Mouse (Mus musculus): Measurements from ENCODE around the gene Slc22a13. TPM values are rescaled to one million over a fixed set of nuclear protein-coding genes. Genes with fewer than 3 reads are reported as not detected.

Gene Slc22a13
- polyA plus RNA-seq, 1 experiment from 2014 or later: not detected

- H3K36me3 ChIP-seq (ENCODE audit: control insufficient read depth, insufficient read depth, low read length): no peaks in the 10 kb centered on the region
These were observed 29.6 kb downstream of the Slc22a13 start for GRCm38 (mm10) chr9:119179292-119179691.

GRCm38 (mm10) chr9:119167608-119168007 is 41.3 kb downstream of the Slc22a13 start:
- Histone ChIP-seq H3K4me3 (ENCODE audit: low read length) (no peak overlapping the region), H3K4me1 (ENCODE audit: control insufficient read depth, insufficient read depth, low read depth, low read length) (no peaks in the 10 kb centered on the region), H3K27me3 (replicated peaks; ENCODE audit: control insufficient read depth, insufficient read depth, low read length) (no peaks in the 10 kb centered on the region), H3K9me3 (ENCODE audit: control insufficient read depth, low read length) (no peaks in the 10 kb centered on the region), H3K9ac (ENCODE audit: low read depth, low read length) (no peak overlapping the region), H3K4me2 (ENCODE audit: low read length) (no peak overlapping the region), H3K36me3 (ENCODE audit: control insufficient read depth, insufficient read depth, low read length) (no peaks in the 10 kb centered on the region), H3K27ac (ENCODE audit: low read depth, low read length) (no peak overlapping the region)
- WGBS: 98% methylated on average over 2 of the region's 2 CpGs
- ATAC-seq: no peak

More at GRCm38 (mm10) chr9:119179292-119179691, 29.6 kb downstream of the Slc22a13 start:
- Histone ChIP-seq H3K27me3 (replicated peaks; ENCODE audit: control insufficient read depth, insufficient read depth, low read length) (no peaks in the 10 kb centered on the region), H3K4me1 (ENCODE audit: control insufficient read depth, insufficient read depth, low read depth, low read length) (peaks cover 4% of the 10 kb centered on the region; the same call in 1 of the 2 replicates), H3K9me3 (ENCODE audit: control insufficient read depth, low read length) (no peaks in the 10 kb centered on the region), H3K9ac (ENCODE audit: low read depth, low read length) (no peak overlapping the region), H3K27ac (ENCODE audit: low read depth, low read length) (no peak overlapping the region), H3K4me2 (ENCODE audit: low read length) (no peak overlapping the region), H3K4me3 (ENCODE audit: low read length) (no peak overlapping the region)
- WGBS: 88% methylated on average over 11 of the region's 11 CpGs
- ATAC-seq: no peak

- no peaks in the 10 kb centered on the region for H3K36me3 ChIP-seq (ENCODE audit: control insufficient read depth, insufficient read depth, low read length)
- H3K4me1 ChIP-seq (ENCODE audit: control insufficient read depth, insufficient read depth, low read depth, low read length): no peaks in the 10 kb centered on the region
- H3K9me3 ChIP-seq (ENCODE audit: control insufficient read depth, low read length): no peaks in the 10 kb centered on the region
- H3K9ac ChIP-seq (ENCODE audit: low read depth, low read length): no peak overlapping the region
- H3K4me3 ChIP-seq (ENCODE audit: low read length): no peak overlapping the region
- ATAC-seq: no peak
- H3K27me3 ChIP-seq (replicated peaks; ENCODE audit: control insufficient read depth, insufficient read depth, low read length): no peaks in the 10 kb centered on the region
- WGBS: 96% methylated on average over 6 of the region's 6 CpGs
- no peak overlapping the region for H3K27ac ChIP-seq (ENCODE audit: low read depth, low read length)
- H3K4me2 ChIP-seq (ENCODE audit: low read length): no peak overlapping the region
These were observed 43.4 kb downstream of the Slc22a13 start for GRCm38 (mm10) chr9:119165548-119165947.

GRCm38 (mm10) chr9:119164743-119165142 is 44.2 kb downstream of the Slc22a13 start:
- WGBS: 89% methylated on average over 7 of the region's 7 CpGs
- no peak for ATAC-seq
- H3K27me3 ChIP-seq (replicated peaks; ENCODE audit: control insufficient read depth, insufficient read depth, low read length): no peaks in the 10 kb centered on the region
- H3K9ac ChIP-seq (ENCODE audit: low read depth, low read length): no peak overlapping the region
- no peaks in the 10 kb centered on the region for H3K9me3 ChIP-seq (ENCODE audit: control insufficient read depth, low read length)
- H3K36me3 ChIP-seq (ENCODE audit: control insufficient read depth, insufficient read depth, low read length): no peaks in the 10 kb centered on the region
- no peak overlapping the region for H3K4me3 ChIP-seq (ENCODE audit: low read length)
- H3K27ac ChIP-seq (ENCODE audit: low read depth, low read length): no peak overlapping the region
- no peak overlapping the region for H3K4me2 ChIP-seq (ENCODE audit: low read length)
- H3K4me1 ChIP-seq (ENCODE audit: control insufficient read depth, insufficient read depth, low read depth, low read length): no peaks in the 10 kb centered on the region

- Histone ChIP-seq H3K27ac (ENCODE audit: low read depth, low read length) (no peak overlapping the region), H3K36me3 (ENCODE audit: control insufficient read depth, insufficient read depth, low read length) (no peaks in the 10 kb centered on the region), H3K4me3 (ENCODE audit: low read length) (no peak overlapping the region), H3K9ac (ENCODE audit: low read depth, low read length) (no peak overlapping the region), H3K4me1 (ENCODE audit: control insufficient read depth, insufficient read depth, low read depth, low read length) (no peaks in the 10 kb centered on the region), H3K27me3 (replicated peaks; ENCODE audit: control insufficient read depth, insufficient read depth, low read length) (no peaks in the 10 kb centered on the region), H3K9me3 (ENCODE audit: control insufficient read depth, low read length) (no peaks in the 10 kb centered on the region), H3K4me2 (ENCODE audit: low read length) (no peak overlapping the region)
- no peak for ATAC-seq
- WGBS: 84% methylated on average over 3 of the region's 3 CpGs
These were observed 48.2 kb downstream of the Slc22a13 start for GRCm38 (mm10) chr9:119160689-119161088.

GRCm38 (mm10) chr9:119158861-119159260 is 50.0 kb downstream of the Slc22a13 start, which contains the start of gene Gm47289:
Gene Gm47289, plus strand, starts transcription at chr9:119159161.
- ATAC-seq: no peak
- Histone ChIP-seq H3K9ac (ENCODE audit: low read depth, low read length) (no peak within 1 kb of the TSS), H3K4me1 (ENCODE audit: control insufficient read depth, insufficient read depth, low read depth, low read length) (no peaks in the 10 kb centered on the region), H3K9me3 (ENCODE audit: control insufficient read depth, low read length) (no peaks in the 10 kb centered on the region), H3K4me3 (ENCODE audit: low read length) (no peak within 1 kb of the TSS), H3K36me3 (ENCODE audit: control insufficient read depth, insufficient read depth, low read length) (no peaks in the 10 kb centered on the region), H3K4me2 (ENCODE audit: low read length) (no peak within 1 kb of the TSS), H3K27ac (ENCODE audit: low read depth, low read length) (no peak within 1 kb of the TSS), H3K27me3 (replicated peaks; ENCODE audit: control insufficient read depth, insufficient read depth, low read length) (no peaks in the 10 kb centered on the region)
- 64% methylated on average over 4 of the region's 4 CpGs for WGBS

- under 1% methylated on average over 63 of the region's 65 CpGs for WGBS
- Histone ChIP-seq H3K4me2 (ENCODE audit: low read length) (peak within 1 kb of the TSS; percentile 61), H3K27me3 (replicated peaks; ENCODE audit: control insufficient read depth, insufficient read depth, low read length) (no peaks in the 10 kb centered on the region), H3K27ac (ENCODE audit: low read depth, low read length) (no peak within 1 kb of the TSS), H3K36me3 (ENCODE audit: control insufficient read depth, insufficient read depth, low read length) (no peaks in the 10 kb centered on the region), H3K4me1 (ENCODE audit: control insufficient read depth, insufficient read depth, low read depth, low read length) (no peaks in the 10 kb centered on the region), H3K4me3 (ENCODE audit: low read length) (peak within 1 kb of the TSS; percentile 58), H3K9me3 (ENCODE audit: control insufficient read depth, low read length) (no peaks in the 10 kb centered on the region), H3K9ac (ENCODE audit: low read depth, low read length) (peak within 1 kb of the TSS; percentile 62)
- ATAC-seq: peak; percentile 91
These were observed 52.4 kb downstream of the Slc22a13 start, which contains the start of gene Acaa1b for GRCm38 (mm10) chr9:119156278-119157201. Gene Acaa1b, minus strand, starts transcription at chr9:119157093.

GRCm38 (mm10) chr9:119155826-119156225 is 53.1 kb downstream of the Slc22a13 start:
- Histone ChIP-seq H3K36me3 (ENCODE audit: control insufficient read depth, insufficient read depth, low read length) (no peaks in the 10 kb centered on the region), H3K27ac (ENCODE audit: low read depth, low read length) (no peak overlapping the region), H3K4me3 (ENCODE audit: low read length) (no peak overlapping the region), H3K4me1 (ENCODE audit: control insufficient read depth, insufficient read depth, low read depth, low read length) (no peaks in the 10 kb centered on the region), H3K9me3 (ENCODE audit: control insufficient read depth, low read length) (no peaks in the 10 kb centered on the region), H3K9ac (ENCODE audit: low read depth, low read length) (no peak overlapping the region), H3K27me3 (replicated peaks; ENCODE audit: control insufficient read depth, insufficient read depth, low read length) (no peaks in the 10 kb centered on the region), H3K4me2 (ENCODE audit: low read length) (no peak overlapping the region; the same call in 1 of the 2 replicates)
- no peak for ATAC-seq
- 63% methylated on average over 7 of the region's 7 CpGs for WGBS

GRCm38 (mm10) chr9:119155416-119155815 is 53.5 kb downstream of the Slc22a13 start:
- no peaks in the 10 kb centered on the region for H3K27me3 ChIP-seq (replicated peaks; ENCODE audit: control insufficient read depth, insufficient read depth, low read length)
- WGBS: 85% methylated on average over 8 of the region's 8 CpGs
- H3K9me3 ChIP-seq (ENCODE audit: control insufficient read depth, low read length): no peaks in the 10 kb centered on the region
- H3K9ac ChIP-seq (ENCODE audit: low read depth, low read length): no peak overlapping the region
- no peaks in the 10 kb centered on the region for H3K4me1 ChIP-seq (ENCODE audit: control insufficient read depth, insufficient read depth, low read depth, low read length)
- no peak overlapping the region for H3K4me2 ChIP-seq (ENCODE audit: low read length)
- no peaks in the 10 kb centered on the region for H3K36me3 ChIP-seq (ENCODE audit: control insufficient read depth, insufficient read depth, low read length)
- no peak overlapping the region for H3K27ac ChIP-seq (ENCODE audit: low read depth, low read length)
- ATAC-seq: no peak
- H3K4me3 ChIP-seq (ENCODE audit: low read length): no peak overlapping the region

Measured in hindbrain, embryonic 16.5 days (tissue).